Mouse (Mus musculus): ENCODE data around the gene Babam2. TPM values are rescaled to one million over a fixed set of nuclear protein-coding genes. Genes with fewer than 3 reads are reported as not detected.

Babam2 gene
- polyA plus RNA-seq, 1 experiment: 18.4 TPM

GRCm38 (mm10) chr5:31924075-31924474, 226.6 kb downstream of the Babam2 start:
- H3K4me3 ChIP-seq (ENCODE audit: low read depth, low read length): no peak overlapping the region
- H3K4me1 ChIP-seq (ENCODE audit: control insufficient read depth, insufficient read depth, insufficient read length, low read length): peaks cover 9% of the 10 kb centered on the region; the same call in 1 of the 2 replicates

GRCm38 (mm10) chr5:31926551-31926950, 229.1 kb downstream of the Babam2 start:
- Histone ChIP-seq H3K4me1 (ENCODE audit: control insufficient read depth, insufficient read depth, insufficient read length, low read length) (peaks cover 2% of the 10 kb centered on the region; the same call in 1 of the 2 replicates), H3K27ac (ENCODE audit: insufficient read depth, low read depth, low read length) (no peak overlapping the region), H3K4me3 (ENCODE audit: low read depth, low read length) (no peak overlapping the region), H3K27me3 (ENCODE audit: control insufficient read depth, insufficient read depth, low read length) (no peaks in the 10 kb centered on the region), H3K36me3 (ENCODE audit: control insufficient read depth, insufficient read depth, low read length) (no peaks in the 10 kb centered on the region)
- TF ChIP-seq CTCF (IDR thresholded peaks at IDR 0.05; ENCODE audit: extremely low read depth, insufficient read length, insufficient replicate concordance, low read depth, low read length): peak; percentile 74; the same call in 1 of the 2 replicates
- no peak for TF ChIP-seq POLR2A (IDR thresholded peaks at IDR 0.05; ENCODE audit: low read depth, low read length)
- WGBS: 96% methylated on average over 1 of the region's 1 CpGs

More at GRCm38 (mm10) chr5:31924075-31924474, 226.6 kb downstream of the Babam2 start:
- no peak overlapping the region for H3K27ac ChIP-seq (ENCODE audit: insufficient read depth, low read depth, low read length)
- H3K36me3 ChIP-seq (ENCODE audit: control insufficient read depth, insufficient read depth, low read length): no peaks in the 10 kb centered on the region
- no peaks in the 10 kb centered on the region for H3K27me3 ChIP-seq (ENCODE audit: control insufficient read depth, insufficient read depth, low read length)
- TF ChIP-seq CTCF (IDR thresholded peaks at IDR 0.05; ENCODE audit: extremely low read depth, insufficient read length, insufficient replicate concordance, low read depth, low read length): no peak
- no peak for TF ChIP-seq POLR2A (IDR thresholded peaks at IDR 0.05; ENCODE audit: low read depth, low read length)

GRCm38 (mm10) chr5:31929007-31929406, 231.5 kb downstream of the Babam2 start:
- Histone ChIP-seq H3K4me1 (ENCODE audit: control insufficient read depth, insufficient read depth, insufficient read length, low read length) (no peaks in the 10 kb centered on the region), H3K36me3 (ENCODE audit: control insufficient read depth, insufficient read depth, low read length) (no peaks in the 10 kb centered on the region), H3K27ac (ENCODE audit: insufficient read depth, low read depth, low read length) (no peak overlapping the region), H3K27me3 (ENCODE audit: control insufficient read depth, insufficient read depth, low read length) (no peaks in the 10 kb centered on the region), H3K4me3 (ENCODE audit: low read depth, low read length) (no peak overlapping the region)
- 83% methylated on average over 7 of the region's 7 CpGs for WGBS
- TF ChIP-seq POLR2A (IDR thresholded peaks at IDR 0.05; ENCODE audit: low read depth, low read length) (no peak), CTCF (IDR thresholded peaks at IDR 0.05; ENCODE audit: extremely low read depth, insufficient read length, insufficient replicate concordance, low read depth, low read length) (no peak)

GRCm38 (mm10) chr5:31931127-31931625, 233.7 kb downstream of the Babam2 start:
- Histone ChIP-seq H3K4me1 (ENCODE audit: control insufficient read depth, insufficient read depth, insufficient read length, low read length) (peaks cover 2% of the 10 kb centered on the region; the same call in 1 of the 2 replicates), H3K36me3 (ENCODE audit: control insufficient read depth, insufficient read depth, low read length) (no peaks in the 10 kb centered on the region), H3K4me3 (ENCODE audit: low read depth, low read length) (no peak overlapping the region), H3K27ac (ENCODE audit: insufficient read depth, low read depth, low read length) (no peak overlapping the region), H3K27me3 (ENCODE audit: control insufficient read depth, insufficient read depth, low read length) (no peaks in the 10 kb centered on the region)
- WGBS: 90% methylated on average over 8 of the region's 8 CpGs
- TF ChIP-seq POLR2A (IDR thresholded peaks at IDR 0.05; ENCODE audit: low read depth, low read length) (no peak), CTCF (IDR thresholded peaks at IDR 0.05; ENCODE audit: extremely low read depth, insufficient read length, insufficient replicate concordance, low read depth, low read length) (no peak)

GRCm38 (mm10) chr5:31931637-31932036, 234.2 kb downstream of the Babam2 start:
- no peak overlapping the region for H3K27ac ChIP-seq (ENCODE audit: insufficient read depth, low read depth, low read length)
- no peaks in the 10 kb centered on the region for H3K36me3 ChIP-seq (ENCODE audit: control insufficient read depth, insufficient read depth, low read length)
- H3K4me1 ChIP-seq (ENCODE audit: control insufficient read depth, insufficient read depth, insufficient read length, low read length): peaks cover 2% of the 10 kb centered on the region
- H3K27me3 ChIP-seq (ENCODE audit: control insufficient read depth, insufficient read depth, low read length): no peaks in the 10 kb centered on the region
- H3K4me3 ChIP-seq (ENCODE audit: low read depth, low read length): no peak overlapping the region
- 92% methylated on average over 1 of the region's 1 CpGs for WGBS
- TF ChIP-seq POLR2A (IDR thresholded peaks at IDR 0.05; ENCODE audit: low read depth, low read length) (no peak), CTCF (IDR thresholded peaks at IDR 0.05; ENCODE audit: extremely low read depth, insufficient read length, insufficient replicate concordance, low read depth, low read length) (no peak)

- no peak overlapping the region for H3K4me3 ChIP-seq (ENCODE audit: low read depth, low read length)
- H3K27me3 ChIP-seq (ENCODE audit: control insufficient read depth, insufficient read depth, low read length): no peaks in the 10 kb centered on the region
- H3K27ac ChIP-seq (ENCODE audit: insufficient read depth, low read depth, low read length): no peak overlapping the region
- no peak for TF ChIP-seq CTCF (IDR thresholded peaks at IDR 0.05; ENCODE audit: extremely low read depth, insufficient read length, insufficient replicate concordance, low read depth, low read length)
- no peak for TF ChIP-seq POLR2A (IDR thresholded peaks at IDR 0.05; ENCODE audit: low read depth, low read length)
- peaks cover 2% of the 10 kb centered on the region for H3K4me1 ChIP-seq (ENCODE audit: control insufficient read depth, insufficient read depth, insufficient read length, low read length)
- no peaks in the 10 kb centered on the region for H3K36me3 ChIP-seq (ENCODE audit: control insufficient read depth, insufficient read depth, low read length)
- 90% methylated on average over 6 of the region's 6 CpGs for WGBS
These were observed 235.8 kb downstream of the Babam2 start for GRCm38 (mm10) chr5:31933296-31933695.

GRCm38 (mm10) chr5:31934397-31934796, 236.9 kb downstream of the Babam2 start:
- H3K27me3 ChIP-seq (ENCODE audit: control insufficient read depth, insufficient read depth, low read length): no peaks in the 10 kb centered on the region
- TF ChIP-seq CTCF (IDR thresholded peaks at IDR 0.05; ENCODE audit: extremely low read depth, insufficient read length, insufficient replicate concordance, low read depth, low read length) (no peak), POLR2A (IDR thresholded peaks at IDR 0.05; ENCODE audit: low read depth, low read length) (no peak)
- H3K27ac ChIP-seq (ENCODE audit: insufficient read depth, low read depth, low read length): no peak overlapping the region
- peaks cover 2% of the 10 kb centered on the region for H3K4me1 ChIP-seq (ENCODE audit: control insufficient read depth, insufficient read depth, insufficient read length, low read length)
- 90% methylated on average over 3 of the region's 3 CpGs for WGBS
- H3K36me3 ChIP-seq (ENCODE audit: control insufficient read depth, insufficient read depth, low read length): no peaks in the 10 kb centered on the region
- no peak overlapping the region for H3K4me3 ChIP-seq (ENCODE audit: low read depth, low read length)

Data from small intestine, adult 2 months (tissue).